Mouse (Mus musculus) stomach, embryonic 14.5 days (tissue): Measurements from ENCODE around the gene Acp1. TPM values are rescaled to one million over a fixed set of nuclear protein-coding genes. Genes with fewer than 3 reads are reported as not detected.
A peak's percentile ranks its signal among the peaks of the same experiment; 100 is the strongest.

Source experiments
- ATAC-seq: fragments of 200-750 bp; cut with Nextera tagmentation; 2 replicates; pipeline ENCODE4 v1.8.0; 2017; ENCODE audit warnings: low read depth, moderate TSS enrichment; ENCODE audit not compliant: insufficient number of reproducible peaks, insufficient read depth, low FRiP score
- H3K27ac ChIP-seq: fragments of 300-500 bp; sonication (generic); 2 replicates; pipeline ENCODE4 v1.5.1; 2014; ENCODE audit warnings: mild to moderate bottlenecking, low read length, moderate library complexity, mixed read lengths
- H3K27me3 ChIP-seq: fragments of 300-500 bp; sonication (generic); 2 replicates; pipeline ENCODE4 v1.6.1; 2014; ENCODE audit warnings: low read length, control low read depth, mixed read lengths; ENCODE audit not compliant: control insufficient read depth, insufficient read depth
- H3K36me3 ChIP-seq: fragments of 300-500 bp; sonication (generic); 2 replicates; pipeline ENCODE4 v1.6.1; 2014; ENCODE audit warnings: mild to moderate bottlenecking, control low read depth, low read length, moderate library complexity, mixed read lengths; ENCODE audit not compliant: control insufficient read depth, insufficient read depth
- H3K4me1 ChIP-seq: fragments of 300-500 bp; sonication (generic); 2 replicates; pipeline ENCODE4 v1.6.1; 2014; ENCODE audit warnings: low read length, control low read depth, mixed read lengths; ENCODE audit not compliant: control insufficient read depth, insufficient read depth
- H3K4me2 ChIP-seq: fragments of 300-500 bp; sonication (generic); replicated peaks from 2 replicates; pipeline ENCODE4 v1.6.1; 2014; ENCODE audit warnings: low read depth, low read length, control low read depth
- H3K4me3 ChIP-seq: fragments of 300-500 bp; sonication (generic); 2 replicates; pipeline ENCODE4 v1.5.1; 2014; ENCODE audit warnings: low read depth, low read length, control low read depth
- H3K9ac ChIP-seq: fragments of 300-500 bp; sonication (generic); replicated peaks from 2 replicates; pipeline ENCODE4 v1.6.1; 2014; ENCODE audit warnings: low read depth, mild to moderate bottlenecking, control low read depth, low read length, moderate library complexity, mixed read lengths
- H3K9me3 ChIP-seq: fragments of 300-500 bp; sonication (generic); 2 replicates; pipeline ENCODE4 v1.6.1; 2016; ENCODE audit warnings: low read depth, low read length, control low read depth; ENCODE audit not compliant: control insufficient read depth
- WGBS: fragments of 180-500 bp; shearing (Covaris S2); extraction: QIAGEN DNeasy Blood & Tissue Kit; methylation state at CpG from one replicate; pipeline ENCODE4 v1.1.7; 2014; 5-methylcytosine and 5-hydroxymethylcytosine counted together
- polyA plus RNA-seq: library from polyadenylated mRNA; unstranded; fragments of >200 nt; fragmentation: Nextera tagmentation; extraction: Ambion mirVana; gene quantifications from 2 replicates; pipeline ENCODE4 v1.2.1, GENCODE M21; 2014

Acp1 gene
- polyA plus RNA-seq, 1 experiment from 2014 or later: 184 TPM

DNA sequence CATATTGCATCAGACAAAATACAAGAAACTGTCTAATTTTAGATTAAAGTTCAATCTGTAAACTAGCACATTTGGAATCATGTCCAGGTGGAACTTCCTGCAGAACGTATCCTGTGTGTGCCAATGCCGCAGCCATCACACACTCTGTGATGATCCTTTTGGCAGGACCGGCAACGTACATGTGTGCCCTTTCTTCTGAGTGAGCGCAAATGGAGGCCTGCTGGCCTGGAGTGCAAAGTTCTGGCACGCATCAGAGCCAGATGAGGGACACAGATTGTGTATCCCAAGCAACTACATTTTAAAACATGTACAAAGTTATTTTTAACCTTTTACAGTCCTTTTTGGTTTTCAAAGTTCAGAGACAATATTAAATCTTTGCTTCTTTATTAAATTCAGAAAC, 59.5 kb downstream of the Acp1 start:
- ATAC-seq: no peak
- WGBS: 86% methylated on average over 6 of the region's 6 CpGs
- Histone ChIP-seq H3K9me3 (no peaks in the 10 kb centered on the region), H3K4me3 (no peak overlapping the region), H3K4me1 (no peaks in the 10 kb centered on the region), H3K27ac (no peak overlapping the region), H3K27me3 (no peaks in the 10 kb centered on the region), H3K36me3 (no peaks in the 10 kb centered on the region), H3K9ac (no peak overlapping the region), H3K4me2 (no peak overlapping the region)

DNA sequence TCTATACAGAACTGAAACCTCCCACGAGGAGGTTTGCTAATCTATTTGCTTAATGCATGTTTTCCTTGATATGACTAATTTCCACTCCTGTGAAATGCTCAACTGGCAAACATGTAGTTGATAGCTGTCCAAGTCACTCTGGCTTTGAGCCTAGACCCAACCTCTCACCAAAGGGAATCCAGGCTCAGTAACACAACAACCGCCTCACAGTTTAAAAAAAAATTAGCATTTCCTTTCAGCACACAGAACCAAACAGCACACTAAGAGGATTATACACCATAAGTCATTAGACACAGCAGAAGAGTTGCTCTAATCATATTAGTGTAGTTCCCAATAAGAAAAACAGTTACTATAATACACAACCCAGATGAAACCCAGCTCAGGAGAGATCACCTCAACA, 60.5 kb downstream of the Acp1 start:
- H3K36me3 ChIP-seq: no peaks in the 10 kb centered on the region
- no peaks in the 10 kb centered on the region for H3K9me3 ChIP-seq
- 53% methylated on average over 2 of the region's 2 CpGs for WGBS
- no peak overlapping the region for H3K4me2 ChIP-seq
- H3K27ac ChIP-seq: no peak overlapping the region
- H3K27me3 ChIP-seq: no peaks in the 10 kb centered on the region
- no peak overlapping the region for H3K9ac ChIP-seq
- H3K4me3 ChIP-seq: no peak overlapping the region
- no peaks in the 10 kb centered on the region for H3K4me1 ChIP-seq
- no peak for ATAC-seq

- ATAC-seq: peak; percentile 23; the same call in 1 of the 2 replicates
Observed at GRCm38 (mm10) chr12:30848521-30848920, 62.9 kb downstream of the Acp1 start.

More at GRCm38 (mm10) chr12:30848521-30848920, 62.9 kb downstream of the Acp1 start:
- no peaks in the 10 kb centered on the region for H3K4me1 ChIP-seq
- no peaks in the 10 kb centered on the region for H3K9me3 ChIP-seq
- no peak overlapping the region for H3K9ac ChIP-seq
- H3K27me3 ChIP-seq: no peaks in the 10 kb centered on the region
- H3K4me2 ChIP-seq: no peak overlapping the region
- no peak overlapping the region for H3K27ac ChIP-seq
- 59% methylated on average over 1 of the region's 1 CpGs for whole genome bisulfite sequencing
- H3K4me3 ChIP-seq: no peak overlapping the region
- H3K36me3 ChIP-seq: no peaks in the 10 kb centered on the region

Other genes starting within 250 kb of the Acp1 start
- 1.4 and 1.8 TPM in 2 replicates for gene Alkal2, start 27.3 kb downstream of the Acp1 start, polyA plus RNA-seq
- gene Sh3yl1, start 79 bp upstream of the Acp1 start, polyA plus RNA-seq: 23.4 and 24.2 TPM in 2 replicates
- gene Fam110c, start 162.3 kb upstream of the Acp1 start, polyA plus RNA-seq: 6.6 and 7.4 TPM in 2 replicates